Mouse (Mus musculus) limb, embryonic 12.5 days (tissue): ENCODE results near the gene Grb2. TPM values are rescaled to one million over a fixed set of nuclear protein-coding genes. Genes with fewer than 3 reads are reported as not detected.

Experiments used
- ATAC-seq: fragments of 200-750 bp; cut with Nextera tagmentation; 2 replicates; pipeline ENCODE4 v1.8.0; 2017; ENCODE audit warnings: low read depth, moderate TSS enrichment; ENCODE audit not compliant: insufficient number of reproducible peaks, insufficient read depth, low FRiP score, low TSS enrichment
- H3K27ac ChIP-seq: fragments of 300-500 bp; sonication (generic); 2 replicates; pipeline ENCODE4 v1.5.1; 2016; ENCODE audit warnings: mild to moderate bottlenecking, moderate library complexity
- H3K27me3 ChIP-seq: fragments of 300-500 bp; sonication (generic); 2 replicates; pipeline ENCODE4 v1.6.1; 2016; ENCODE audit warnings: mild to moderate bottlenecking, moderate library complexity
- H3K36me3 ChIP-seq: fragments of 300-500 bp; sonication (generic); 2 replicates; pipeline ENCODE4 v1.6.1; 2016; ENCODE audit warnings: mild to moderate bottlenecking, moderate library complexity
- H3K4me1 ChIP-seq: fragments of 300-500 bp; sonication (generic); replicated peaks from 2 replicates; pipeline ENCODE4 v1.6.1; 2016
- H3K4me2 ChIP-seq: fragments of 300-500 bp; sonication (generic); 2 replicates; pipeline ENCODE4 v1.6.1; 2016; ENCODE audit warnings: mild to moderate bottlenecking, moderate library complexity
- H3K4me3 ChIP-seq: fragments of 300-500 bp; sonication (generic); replicated peaks from 2 replicates; pipeline ENCODE4 v1.5.1; 2016; ENCODE audit warnings: mild to moderate bottlenecking
- H3K9ac ChIP-seq: fragments of 300-500 bp; sonication (generic); replicated peaks from 2 replicates; pipeline ENCODE4 v1.6.1; 2016; ENCODE audit warnings: mild to moderate bottlenecking, moderate library complexity
- H3K9me3 ChIP-seq: fragments of 300-500 bp; sonication (generic); 2 replicates; pipeline ENCODE4 v1.6.1; 2016; ENCODE audit warnings: mild to moderate bottlenecking, moderate library complexity
- WGBS: fragments of 180-500 bp; shearing (Covaris S2); methylation state at CpG from one replicate; pipeline ENCODE4 v1.1.7; 2016; 5-methylcytosine and 5-hydroxymethylcytosine counted together
- polyA plus RNA-seq: library from polyadenylated mRNA; unstranded; fragments of >200 nt; fragmentation: Nextera tagmentation; extraction: Ambion mirVana; gene quantifications from 2 replicates; pipeline ENCODE4 v1.2.1, GENCODE M21; 2016

The Grb2 gene
- polyA plus RNA-seq, 1 experiment from 2014 or later: 114 TPM

DNA sequence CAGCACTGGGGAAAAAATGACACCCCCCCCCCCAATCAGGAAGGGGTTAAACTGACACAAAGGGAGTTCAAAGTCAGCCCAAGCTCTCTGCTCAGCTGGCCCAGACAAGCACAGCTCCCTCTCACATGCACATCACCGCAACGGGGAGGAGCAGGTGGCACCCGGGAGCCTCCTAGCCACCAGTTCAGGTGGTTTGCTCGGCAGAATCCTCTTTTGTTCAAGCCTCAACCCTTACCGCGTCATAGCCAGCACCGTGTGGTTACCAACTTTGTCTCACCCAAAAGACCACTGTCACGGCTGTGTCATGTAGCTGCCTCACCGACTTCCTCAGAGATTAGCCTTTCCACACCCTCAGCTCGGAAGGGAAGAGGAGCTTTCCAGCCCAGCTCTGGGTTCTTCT, 65.1 kb downstream of the Grb2 start:
- Histone ChIP-seq H3K27me3 (no peaks in the 10 kb centered on the region), H3K27ac (no peak overlapping the region), H3K36me3 (peaks cover 41% of the 10 kb centered on the region), H3K4me2 (no peak overlapping the region), H3K4me1 (no peaks in the 10 kb centered on the region), H3K9ac (no peak overlapping the region), H3K9me3 (no peaks in the 10 kb centered on the region), H3K4me3 (no peak overlapping the region)
- WGBS: 72% methylated on average over 10 of the region's 10 CpGs
- ATAC-seq: no peak

DNA sequence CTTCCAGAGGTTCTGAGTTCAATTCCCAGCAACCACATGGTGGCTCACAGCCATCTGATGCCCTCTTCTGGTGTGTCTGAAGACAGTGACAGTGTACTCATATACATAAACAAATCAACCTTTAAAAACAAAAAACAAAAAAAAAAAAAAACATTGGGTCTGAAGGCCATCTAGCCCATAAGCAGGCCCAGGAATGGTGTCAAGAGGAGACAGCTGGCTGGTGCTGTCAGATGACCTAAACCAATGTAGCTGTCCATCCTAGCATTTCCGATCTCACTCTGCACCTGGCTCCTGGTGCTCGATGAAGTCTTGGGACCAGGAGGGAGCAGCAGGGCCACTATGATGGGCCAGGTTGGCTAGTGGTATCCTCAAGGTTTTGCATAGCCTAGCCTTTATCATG, 65.7 kb downstream of the Grb2 start:
- no peak for ATAC-seq
- WGBS: 92% methylated on average over 2 of the region's 2 CpGs
- Histone ChIP-seq H3K9me3 (no peaks in the 10 kb centered on the region), H3K27me3 (no peaks in the 10 kb centered on the region), H3K4me1 (no peaks in the 10 kb centered on the region), H3K27ac (no peak overlapping the region), H3K9ac (no peak overlapping the region), H3K36me3 (peaks cover 36% of the 10 kb centered on the region), H3K4me2 (no peak overlapping the region), H3K4me3 (no peak overlapping the region)

DNA sequence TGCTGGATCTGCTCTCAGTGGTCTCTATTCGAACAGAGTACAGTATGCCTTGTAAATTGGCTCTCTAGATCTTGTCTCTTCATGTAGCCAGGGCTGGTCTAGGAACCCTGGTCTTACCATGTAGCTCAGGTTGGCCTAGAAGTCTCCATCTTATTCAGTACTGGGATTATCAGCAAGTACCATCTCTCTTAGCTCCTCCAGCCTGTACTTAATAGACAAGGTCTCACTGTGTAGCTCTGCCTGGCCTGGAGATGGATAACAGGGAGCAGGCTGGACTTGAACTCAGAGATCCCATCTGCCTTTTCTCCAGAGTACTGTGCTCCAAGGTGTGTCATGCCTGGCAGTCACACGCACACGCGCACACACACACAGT, 66.7 kb downstream of the Grb2 start:
- 86% methylated on average over 4 of the region's 4 CpGs for WGBS
- no peak for ATAC-seq
- no peak overlapping the region for H3K4me2 ChIP-seq
- no peak overlapping the region for H3K27ac ChIP-seq
- no peaks in the 10 kb centered on the region for H3K4me1 ChIP-seq
- H3K9ac ChIP-seq: no peak overlapping the region
- H3K27me3 ChIP-seq: no peaks in the 10 kb centered on the region
- no peak overlapping the region for H3K4me3 ChIP-seq
- H3K9me3 ChIP-seq: no peaks in the 10 kb centered on the region
- peaks cover 31% of the 10 kb centered on the region for H3K36me3 ChIP-seq

DNA sequence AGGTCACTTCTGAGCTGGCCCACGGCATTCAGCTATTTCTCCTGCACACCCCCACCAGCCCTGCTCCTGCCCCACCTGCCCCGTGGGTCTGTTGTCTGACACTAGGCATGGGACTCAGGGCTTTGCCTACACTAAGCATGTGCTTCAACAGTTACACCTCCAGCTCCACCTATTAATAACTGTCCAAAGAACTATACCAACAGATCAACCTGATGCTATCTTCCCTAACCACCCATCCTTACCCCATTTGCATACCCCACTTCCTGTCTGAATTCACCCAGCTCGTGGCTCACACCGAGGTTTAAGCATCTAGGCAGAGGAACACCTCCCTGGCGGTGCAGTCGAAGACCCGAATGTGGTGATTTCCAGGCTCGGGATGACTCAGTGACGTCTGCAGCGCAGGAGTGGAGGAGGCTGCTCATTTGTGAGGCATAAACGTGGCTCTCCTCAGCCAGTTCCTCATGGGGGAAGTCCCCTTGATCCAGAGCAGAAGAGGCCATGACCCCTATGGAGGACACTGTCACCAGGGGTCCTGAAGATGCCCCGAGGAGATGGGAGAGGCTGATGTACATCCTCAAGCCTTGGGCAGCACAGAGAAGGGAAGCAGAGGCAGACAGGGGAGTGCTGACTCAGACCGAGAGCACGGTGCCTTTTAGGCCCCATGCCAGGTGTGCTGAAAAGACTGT, 67.3 kb downstream of the Grb2 start:
- ATAC-seq: no peak
- no peak overlapping the region for H3K4me3 ChIP-seq

DNA sequence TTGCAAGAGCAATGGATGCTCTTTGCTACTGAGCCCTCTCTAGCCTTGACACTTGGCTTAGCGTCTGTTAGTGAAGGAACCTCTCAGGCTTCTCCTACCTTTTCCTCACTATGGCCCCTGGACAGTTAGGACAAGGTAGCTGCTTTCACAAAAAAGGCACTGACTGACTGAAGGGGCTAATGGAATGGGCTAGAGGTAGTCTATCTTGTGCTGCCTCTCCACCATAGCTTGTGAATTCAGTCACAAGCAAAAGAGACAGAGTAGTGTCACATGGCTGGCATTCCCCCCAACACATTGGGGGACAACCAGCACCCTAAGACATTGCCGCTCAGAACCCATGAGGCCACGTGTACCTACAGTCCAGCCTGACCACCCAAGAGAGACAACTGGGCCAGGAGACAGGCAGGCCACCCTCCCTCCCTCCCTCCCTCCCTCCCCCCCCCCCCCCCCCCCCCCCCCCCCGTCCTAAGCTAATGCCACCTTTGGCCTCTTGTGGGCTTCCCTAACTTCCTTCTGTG, 68.0 kb downstream of the Grb2 start:
- peaks cover 20% of the 10 kb centered on the region for H3K36me3 ChIP-seq
- 86% methylated on average over 3 of the region's 4 CpGs for WGBS
- H3K9ac ChIP-seq: no peak overlapping the region
- ATAC-seq: no peak
- H3K4me2 ChIP-seq: no peak overlapping the region
- no peak overlapping the region for H3K27ac ChIP-seq
- H3K27me3 ChIP-seq: no peaks in the 10 kb centered on the region
- no peak overlapping the region for H3K4me3 ChIP-seq
- no peaks in the 10 kb centered on the region for H3K4me1 ChIP-seq
- no peaks in the 10 kb centered on the region for H3K9me3 ChIP-seq

More for the DNA sequence above, 67.3 kb downstream of the Grb2 start:
- H3K36me3 ChIP-seq: peaks cover 26% of the 10 kb centered on the region
- H3K4me1 ChIP-seq: no peaks in the 10 kb centered on the region
- H3K9me3 ChIP-seq: no peaks in the 10 kb centered on the region
- no peak overlapping the region for H3K9ac ChIP-seq
- 57% methylated on average over 14 of the region's 14 CpGs for WGBS
- H3K4me2 ChIP-seq: no peak overlapping the region
- no peak overlapping the region for H3K27ac ChIP-seq
- H3K27me3 ChIP-seq: no peaks in the 10 kb centered on the region

DNA sequence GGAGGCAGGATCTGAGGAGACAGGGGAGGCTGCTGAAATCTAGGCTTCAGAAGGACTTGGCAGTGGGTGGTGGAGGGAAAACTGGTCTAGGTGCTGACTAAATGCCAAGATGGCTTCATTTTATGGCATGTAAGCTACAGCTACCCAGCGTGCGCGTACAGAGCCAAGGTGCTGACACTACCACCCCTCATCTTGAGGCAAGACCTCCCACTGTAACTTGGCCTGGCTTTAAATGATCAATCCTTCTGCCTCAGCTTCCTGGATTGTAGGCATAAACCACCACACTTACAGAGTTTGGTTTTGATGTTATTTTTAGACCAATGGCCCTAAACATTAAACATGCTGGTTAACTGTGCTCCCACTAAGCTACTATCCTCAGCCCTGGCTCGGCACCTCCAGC, 68.9 kb downstream of the Grb2 start:
- no peak overlapping the region for H3K9ac ChIP-seq
- H3K9me3 ChIP-seq: no peaks in the 10 kb centered on the region
- H3K36me3 ChIP-seq: peaks cover 17% of the 10 kb centered on the region
- no peak overlapping the region for H3K4me2 ChIP-seq
- H3K4me1 ChIP-seq: no peaks in the 10 kb centered on the region
- no peak for ATAC-seq
- 0 out of 2 replicates have a peak overlapping the region, but pooled peaks have one; percentile 12 for H3K27ac ChIP-seq
- H3K27me3 ChIP-seq: no peaks in the 10 kb centered on the region
- no peak overlapping the region for H3K4me3 ChIP-seq
- 73% methylated on average over 4 of the region's 4 CpGs for WGBS

DNA sequence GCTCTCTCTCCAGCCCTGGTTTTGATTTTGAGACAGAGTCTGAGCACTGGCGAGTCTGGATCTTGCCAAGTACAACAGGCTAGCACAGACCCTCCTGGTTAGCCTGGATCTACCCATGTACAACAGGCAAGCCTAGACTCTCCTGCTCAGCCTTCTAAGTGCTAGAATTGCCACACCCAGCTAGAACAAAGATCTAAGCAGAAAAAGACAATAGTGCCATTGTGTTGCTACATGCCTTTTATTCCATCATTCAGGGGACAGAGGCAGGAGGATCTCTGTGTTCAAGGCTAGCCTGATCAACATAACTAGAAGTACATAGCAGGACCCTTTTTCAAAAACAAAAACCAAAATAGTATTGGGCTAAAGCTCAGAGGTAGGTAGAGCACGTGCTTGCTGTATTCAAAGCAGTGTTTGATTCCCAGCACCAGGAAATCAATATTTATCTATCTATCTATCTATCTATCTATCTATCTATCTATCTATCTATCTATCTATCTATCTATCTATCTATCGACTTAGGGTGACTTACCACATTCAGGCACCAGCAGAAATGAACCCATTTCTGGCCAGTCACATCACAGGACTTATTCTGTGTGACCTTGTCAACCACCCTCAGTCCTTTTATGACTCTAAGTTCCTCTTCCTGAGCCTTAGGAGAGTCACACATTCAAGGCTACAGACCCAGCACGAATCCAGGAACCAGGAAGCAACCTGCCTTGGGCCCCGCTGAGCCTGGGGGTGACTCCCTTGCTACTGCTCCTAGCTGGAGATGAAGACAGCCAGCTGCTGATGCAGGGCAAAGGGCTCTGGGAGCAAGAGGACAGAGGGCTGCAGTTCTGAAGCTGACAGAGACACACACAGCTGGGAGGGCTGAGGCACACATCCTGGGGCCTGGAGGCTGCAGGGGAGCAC, 69.6 kb downstream of the Grb2 start:
- 0 out of 2 replicates have a peak overlapping the region, but pooled peaks have one; percentile 12 for H3K27ac ChIP-seq

DNA sequence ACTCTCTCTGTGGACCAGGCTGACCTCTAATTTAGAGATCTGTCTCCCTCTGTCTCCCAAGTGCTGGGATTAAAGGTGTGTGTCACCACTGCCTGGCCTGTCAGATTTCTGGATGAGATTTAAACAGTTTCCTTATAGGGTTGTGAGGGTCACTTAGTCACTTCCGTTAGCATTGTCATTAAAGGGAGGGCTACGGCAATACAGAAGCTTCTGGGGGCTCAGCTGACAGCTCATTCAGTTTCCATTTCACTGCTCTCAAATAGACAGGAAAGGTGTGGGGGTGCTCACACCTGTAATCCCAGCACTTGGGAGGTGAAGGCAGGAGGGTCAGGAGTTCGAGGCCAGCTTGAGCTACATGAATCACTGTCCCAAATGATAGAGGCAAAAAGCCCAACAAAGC, 71.4 kb downstream of the Grb2 start:
- H3K27ac ChIP-seq: no peak overlapping the region
- H3K9me3 ChIP-seq: no peaks in the 10 kb centered on the region
- no peaks in the 10 kb centered on the region for H3K4me1 ChIP-seq
- H3K27me3 ChIP-seq: no peaks in the 10 kb centered on the region
- no peak overlapping the region for H3K4me3 ChIP-seq
- H3K36me3 ChIP-seq: no peaks in the 10 kb centered on the region
- WGBS: 68% methylated on average over 3 of the region's 3 CpGs
- no peak overlapping the region for H3K9ac ChIP-seq
- ATAC-seq: no peak
- H3K4me2 ChIP-seq: no peak overlapping the region

More for the DNA sequence above, 69.6 kb downstream of the Grb2 start:
- 69% methylated on average over 5 of the region's 5 CpGs for WGBS
- Histone ChIP-seq H3K4me3 (no peak overlapping the region), H3K4me1 (no peaks in the 10 kb centered on the region), H3K4me2 (no peak overlapping the region), H3K9me3 (no peaks in the 10 kb centered on the region), H3K27me3 (no peaks in the 10 kb centered on the region), H3K36me3 (peaks cover 11% of the 10 kb centered on the region), H3K9ac (0 out of 2 replicates have a peak overlapping the region, but pooled peaks have one; percentile 12)
- no peak for ATAC-seq

DNA sequence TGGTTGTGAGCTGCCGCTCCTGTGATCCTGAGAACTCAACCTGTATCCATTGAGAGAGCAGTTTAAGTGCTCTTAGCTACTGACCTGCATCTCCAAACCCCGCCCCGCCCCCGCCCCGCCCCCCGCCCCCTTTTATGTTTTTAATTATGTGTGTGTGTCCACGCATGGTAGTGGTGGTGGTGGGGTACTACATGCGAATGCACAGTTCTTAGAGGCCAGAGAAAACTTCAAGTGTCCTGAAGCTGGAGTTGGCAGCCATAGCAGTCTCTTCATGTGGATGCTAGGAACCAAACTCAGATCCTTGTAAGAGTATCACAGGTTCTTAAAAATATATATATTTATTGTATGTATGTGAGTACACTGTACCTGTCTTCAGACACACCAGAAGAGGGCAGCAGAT, 72.9 kb downstream of the Grb2 start:
- Histone ChIP-seq H3K27me3 (no peaks in the 10 kb centered on the region), H3K9ac (no peak overlapping the region), H3K27ac (no peak overlapping the region), H3K4me2 (no peak overlapping the region), H3K36me3 (no peaks in the 10 kb centered on the region), H3K9me3 (no peaks in the 10 kb centered on the region), H3K4me1 (no peaks in the 10 kb centered on the region), H3K4me3 (no peak overlapping the region)
- no peak for ATAC-seq
- WGBS: 70% methylated on average over 8 of the region's 8 CpGs

DNA sequence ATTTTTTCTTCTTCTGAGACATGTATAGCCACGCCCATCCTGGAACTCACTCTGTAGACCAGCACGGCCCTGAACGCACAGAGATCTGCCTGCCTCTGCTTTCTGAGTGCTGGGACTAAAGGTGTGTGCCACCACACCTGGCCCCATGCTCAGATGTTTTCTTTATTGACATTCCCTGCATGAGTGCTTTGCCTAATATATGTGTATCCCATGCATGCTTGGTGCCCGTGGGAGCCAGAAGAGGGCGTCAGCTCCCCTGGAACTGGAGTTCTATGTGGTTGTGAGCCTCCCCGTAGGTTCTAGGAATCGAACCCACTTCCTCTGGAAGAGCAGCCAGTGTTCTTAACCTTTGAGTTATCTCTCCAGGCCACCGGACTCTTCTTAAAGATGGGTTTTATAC, 73.4 kb downstream of the Grb2 start:
- Histone ChIP-seq H3K9ac (no peak overlapping the region), H3K4me1 (no peaks in the 10 kb centered on the region), H3K9me3 (no peaks in the 10 kb centered on the region), H3K4me2 (no peak overlapping the region), H3K27me3 (no peaks in the 10 kb centered on the region), H3K27ac (no peak overlapping the region), H3K36me3 (no peaks in the 10 kb centered on the region), H3K4me3 (no peak overlapping the region)
- no peak for ATAC-seq
- 86% methylated on average over 8 of the region's 8 CpGs for WGBS

DNA sequence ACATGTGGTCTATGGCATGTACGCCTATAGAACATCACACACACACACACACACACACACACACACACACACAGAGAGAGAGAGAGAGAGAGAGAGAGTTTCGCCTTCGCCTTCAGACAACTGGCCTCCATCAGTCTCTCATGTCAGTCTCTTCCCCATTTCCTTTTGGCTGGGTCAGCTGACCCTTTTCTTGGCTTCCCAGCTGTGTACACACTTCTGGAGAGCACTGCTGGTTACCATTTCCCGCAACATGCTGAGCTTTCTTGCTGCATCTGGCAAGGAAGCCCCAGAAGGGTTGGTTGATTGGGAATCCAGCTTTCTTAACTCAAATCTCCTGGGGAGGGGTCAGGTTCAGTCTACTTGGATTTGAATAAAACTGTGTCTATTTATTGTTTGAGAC, 74.3 kb downstream of the Grb2 start:
- H3K9me3 ChIP-seq: no peaks in the 10 kb centered on the region
- no peaks in the 10 kb centered on the region for H3K27me3 ChIP-seq
- H3K4me1 ChIP-seq: no peaks in the 10 kb centered on the region
- no peak overlapping the region for H3K27ac ChIP-seq
- 76% methylated on average over 3 of the region's 4 CpGs for WGBS
- H3K4me3 ChIP-seq: no peak overlapping the region
- no peak for ATAC-seq
- H3K36me3 ChIP-seq: no peaks in the 10 kb centered on the region
- no peak overlapping the region for H3K4me2 ChIP-seq
- no peak overlapping the region for H3K9ac ChIP-seq
